Mouse (Mus musculus) lung, postnatal 0 days (tissue): ENCODE data around the gene Flot2.
"Not testable (repeated sequence)": the region's sequence is repeated elsewhere in the genome, so short reads cannot be mapped to it uniquely, and the experiment has no call there.

Experiments
- CTCF ChIP-seq: IDR thresholded peaks from 2 replicates; pipeline ENCODE4 v1.5.1; 2016; ENCODE audit warnings: antibody characterized with exemption, mild to moderate bottlenecking
- EP300 ChIP-seq: IDR thresholded peaks from 2 replicates; pipeline ENCODE4 v1.6.1; 2016; ENCODE audit warnings: antibody characterized with exemption, mild to moderate bottlenecking, control low read depth

GRCm38 (mm10) chr11:78048637-78049036 is 10.9 kb downstream of the Flot2 start:
- not testable (repeated sequence) for TF ChIP-seq EP300, CTCF
